Mouse (Mus musculus): Measurements from ENCODE around the gene Vps33b. TPM values are rescaled to one million over a fixed set of nuclear protein-coding genes. Genes with fewer than 3 reads are reported as not detected.
A peak's percentile ranks its signal among the peaks of the same experiment; 100 is the strongest.

Gene Vps33b
- polyA plus RNA-seq, 1 experiment: 21.9 TPM

- Histone ChIP-seq H3K27me3 (ENCODE audit: control insufficient read depth, insufficient read depth, low read length) (no peaks in the 10 kb centered on the region), H3K4me1 (replicated peaks; ENCODE audit: control insufficient read depth, insufficient read depth, low read length) (peaks cover 3% of the 10 kb centered on the region), H3K36me3 (ENCODE audit: control insufficient read depth, insufficient read depth, low read length) (peaks cover 52% of the 10 kb centered on the region), H3K4me3 (ENCODE audit: control insufficient read depth, insufficient read depth, low read length) (no peak overlapping the region), H3K27ac (ENCODE audit: control insufficient read depth, insufficient read depth, low read length) (no peak overlapping the region)
- DNase-seq: no peak
- TF ChIP-seq POLR2A (IDR thresholded peaks at IDR 0.05; ENCODE audit: control insufficient read depth, extremely low read depth, insufficient read depth, low read length, poor library complexity) (no peak), CTCF (IDR thresholded peaks at IDR 0.05; ENCODE audit: borderline replicate concordance, control insufficient read depth, extremely low read depth, insufficient read depth, low read length, poor library complexity) (no peak)
- WGBS: 99% methylated on average over 19 of the region's 19 CpGs
Measured at GRCm38 (mm10) chr7:80326076-80326475, 56.6 kb downstream of the Vps33b start.

GRCm38 (mm10) chr7:80330278-80330677 is 60.8 kb downstream of the Vps33b start:
- Histone ChIP-seq H3K4me3 (ENCODE audit: control insufficient read depth, insufficient read depth, low read length) (no peak overlapping the region), H3K36me3 (ENCODE audit: control insufficient read depth, insufficient read depth, low read length) (peaks cover 89% of the 10 kb centered on the region), H3K27ac (ENCODE audit: control insufficient read depth, insufficient read depth, low read length) (no peak overlapping the region), H3K4me1 (replicated peaks; ENCODE audit: control insufficient read depth, insufficient read depth, low read length) (no peaks in the 10 kb centered on the region), H3K27me3 (ENCODE audit: control insufficient read depth, insufficient read depth, low read length) (no peaks in the 10 kb centered on the region)
- WGBS: 98% methylated on average over 8 of the region's 8 CpGs
- DNase-seq: no peak
- TF ChIP-seq CTCF (IDR thresholded peaks at IDR 0.05; ENCODE audit: borderline replicate concordance, control insufficient read depth, extremely low read depth, insufficient read depth, low read length, poor library complexity) (no peak), POLR2A (IDR thresholded peaks at IDR 0.05; ENCODE audit: control insufficient read depth, extremely low read depth, insufficient read depth, low read length, poor library complexity) (no peak)

GRCm38 (mm10) chr7:80331433-80331832 is 62.0 kb downstream of the Vps33b start:
- Histone ChIP-seq H3K4me1 (replicated peaks; ENCODE audit: control insufficient read depth, insufficient read depth, low read length) (no peaks in the 10 kb centered on the region), H3K4me3 (ENCODE audit: control insufficient read depth, insufficient read depth, low read length) (no peak overlapping the region), H3K27ac (ENCODE audit: control insufficient read depth, insufficient read depth, low read length) (no peak overlapping the region), H3K36me3 (ENCODE audit: control insufficient read depth, insufficient read depth, low read length) (peaks cover 88% of the 10 kb centered on the region), H3K27me3 (ENCODE audit: control insufficient read depth, insufficient read depth, low read length) (no peaks in the 10 kb centered on the region)
- TF ChIP-seq CTCF (IDR thresholded peaks at IDR 0.05; ENCODE audit: borderline replicate concordance, control insufficient read depth, extremely low read depth, insufficient read depth, low read length, poor library complexity): no peak
- no peak for TF ChIP-seq POLR2A (IDR thresholded peaks at IDR 0.05; ENCODE audit: control insufficient read depth, extremely low read depth, insufficient read depth, low read length, poor library complexity)
- no peak for DNase-seq
- WGBS: 97% methylated on average over 19 of the region's 19 CpGs

DNA sequence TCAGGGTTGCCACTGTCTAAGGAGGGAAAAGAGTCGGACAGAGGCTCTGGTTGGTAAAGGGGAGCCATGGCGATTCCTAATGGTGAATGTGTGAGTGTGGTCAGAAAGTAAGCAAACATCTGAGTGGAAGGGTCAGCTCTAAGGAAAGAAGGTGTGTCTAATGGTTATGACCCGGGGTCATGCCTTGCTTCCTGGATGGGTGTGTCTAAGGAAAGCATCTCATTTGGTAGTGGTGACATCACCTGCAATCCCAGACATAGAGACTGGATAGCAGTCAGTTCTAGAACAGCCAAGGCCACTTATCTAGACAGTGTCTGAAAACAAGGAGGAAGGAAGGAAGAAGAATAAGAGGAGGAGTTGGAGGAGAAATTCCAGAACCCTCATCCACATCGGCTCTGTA is 65.4 kb downstream of the Vps33b start:
- Histone ChIP-seq H3K27me3 (ENCODE audit: control insufficient read depth, insufficient read depth, low read length) (no peaks in the 10 kb centered on the region), H3K4me3 (ENCODE audit: control insufficient read depth, insufficient read depth, low read length) (no peak overlapping the region), H3K4me1 (replicated peaks; ENCODE audit: control insufficient read depth, insufficient read depth, low read length) (peaks cover 8% of the 10 kb centered on the region), H3K36me3 (ENCODE audit: control insufficient read depth, insufficient read depth, low read length) (peaks cover 67% of the 10 kb centered on the region), H3K27ac (ENCODE audit: control insufficient read depth, insufficient read depth, low read length) (no peak overlapping the region)
- no peak for TF ChIP-seq CTCF (IDR thresholded peaks at IDR 0.05; ENCODE audit: borderline replicate concordance, control insufficient read depth, extremely low read depth, insufficient read depth, low read length, poor library complexity)
- no peak for DNase-seq
- 97% methylated on average over 4 of the region's 4 CpGs for WGBS

- Histone ChIP-seq H3K36me3 (ENCODE audit: control insufficient read depth, insufficient read depth, low read length) (peaks cover 46% of the 10 kb centered on the region), H3K4me1 (replicated peaks; ENCODE audit: control insufficient read depth, insufficient read depth, low read length) (peaks cover 14% of the 10 kb centered on the region), H3K27me3 (ENCODE audit: control insufficient read depth, insufficient read depth, low read length) (no peaks in the 10 kb centered on the region), H3K4me3 (ENCODE audit: control insufficient read depth, insufficient read depth, low read length) (no peak overlapping the region), H3K27ac (ENCODE audit: control insufficient read depth, insufficient read depth, low read length) (no peak overlapping the region)
- DNase-seq: no peak
- WGBS: 90% methylated on average over 3 of the region's 3 CpGs
- no peak for TF ChIP-seq CTCF (IDR thresholded peaks at IDR 0.05; ENCODE audit: borderline replicate concordance, control insufficient read depth, extremely low read depth, insufficient read depth, low read length, poor library complexity)
- no peak for TF ChIP-seq POLR2A (IDR thresholded peaks at IDR 0.05; ENCODE audit: control insufficient read depth, extremely low read depth, insufficient read depth, low read length, poor library complexity)
Measured at GRCm38 (mm10) chr7:80336932-80337331, 67.5 kb downstream of the Vps33b start.

DNA sequence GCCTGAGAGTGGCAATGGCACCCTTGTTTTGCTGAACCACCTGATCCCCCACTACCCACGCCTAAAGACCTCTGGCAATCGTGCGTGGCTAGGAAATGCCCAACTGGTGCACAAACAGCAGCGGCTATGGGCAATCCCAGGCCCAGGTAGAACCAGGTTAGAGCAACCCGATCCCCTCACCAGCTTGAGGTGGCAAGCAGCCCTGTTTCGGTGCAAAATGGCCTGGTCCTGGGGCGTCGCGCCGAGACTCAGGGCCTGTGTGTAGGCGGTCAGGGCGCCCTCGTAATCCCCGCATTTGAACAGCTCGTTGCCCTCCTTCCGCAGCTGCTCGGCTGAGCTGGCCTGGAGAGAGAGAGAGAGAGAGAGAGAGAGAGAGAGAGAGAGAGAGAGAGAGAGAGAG is 69.9 kb downstream of the Vps33b start:
- H3K27ac ChIP-seq (ENCODE audit: control insufficient read depth, insufficient read depth, low read length): peak overlapping the region; percentile 2; the same call in 1 of the 2 replicates
- H3K4me3 ChIP-seq (ENCODE audit: control insufficient read depth, insufficient read depth, low read length): peak overlapping the region; percentile 76
- no peaks in the 10 kb centered on the region for H3K27me3 ChIP-seq (ENCODE audit: control insufficient read depth, insufficient read depth, low read length)
- TF ChIP-seq POLR2A (IDR thresholded peaks at IDR 0.05; ENCODE audit: control insufficient read depth, extremely low read depth, insufficient read depth, low read length, poor library complexity) (no peak), CTCF (IDR thresholded peaks at IDR 0.05; ENCODE audit: borderline replicate concordance, control insufficient read depth, extremely low read depth, insufficient read depth, low read length, poor library complexity) (no peak)
- WGBS: 6% methylated on average over 17 of the region's 17 CpGs
- peaks cover 19% of the 10 kb centered on the region for H3K4me1 ChIP-seq (replicated peaks; ENCODE audit: control insufficient read depth, insufficient read depth, low read length)
- DNase-seq: peak; percentile 33
- H3K36me3 ChIP-seq (ENCODE audit: control insufficient read depth, insufficient read depth, low read length): peaks cover 23% of the 10 kb centered on the region

All from thymus, adult 2 months (tissue).